Mouse (Mus musculus) monocyte, adult 5-6 weeks (primary cell): Measurements from ENCODE around the gene Kdelc1. TPM values are rescaled to one million over a fixed set of nuclear protein-coding genes. Genes with fewer than 3 reads are reported as not detected.
A peak's percentile ranks its signal among the peaks of the same experiment; 100 is the strongest.

Source experiments
- ATAC-seq: fragments of 153-309, 156-312 bp; replicated peaks from 2 replicates; pipeline ENCODE4 v1.8.0; 2017; ENCODE audit warnings: mild to moderate bottlenecking; ENCODE audit not compliant: low TSS enrichment, insufficient number of reproducible peaks, severe bottlenecking, poor library complexity, low FRiP score
- total RNA-seq: library from RNA; stranded (forward); fragments of 200-1000, 200-491, 200-594 nt; gene quantifications from 3 replicates; pipeline ENCODE4 v1.2.3, GENCODE M21; 2017

Gene Kdelc1
- total RNA-seq, 1 experiment from 2014 or later: 3.8 TPM

- ATAC-seq: peak; percentile 73
Measured at GRCm38 (mm10) chr1:44101448-44102225, 17.0 kb downstream of the Kdelc1 start.

DNA sequence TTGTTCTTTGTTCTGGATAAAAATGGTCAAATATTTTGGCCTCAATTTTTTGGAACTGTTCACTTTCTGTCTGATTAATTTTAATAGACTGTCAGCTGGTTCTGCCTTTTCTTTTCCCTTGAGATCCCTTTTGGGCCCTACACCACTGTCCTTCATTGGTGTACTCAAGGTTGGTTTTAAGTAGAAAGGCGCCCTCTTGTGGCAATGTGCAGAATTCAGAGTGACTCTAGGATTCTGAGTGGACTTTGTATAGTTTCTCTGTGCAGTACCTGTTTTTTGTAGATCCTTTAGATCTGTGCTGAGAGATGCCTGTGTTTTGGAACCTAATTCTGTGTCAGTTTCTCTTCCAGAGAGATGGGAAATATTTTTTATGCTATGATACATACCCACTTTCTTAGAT is 54.0 kb downstream of the Kdelc1 start:
- ATAC-seq: no peak; the same call in 1 of the 2 replicates

DNA sequence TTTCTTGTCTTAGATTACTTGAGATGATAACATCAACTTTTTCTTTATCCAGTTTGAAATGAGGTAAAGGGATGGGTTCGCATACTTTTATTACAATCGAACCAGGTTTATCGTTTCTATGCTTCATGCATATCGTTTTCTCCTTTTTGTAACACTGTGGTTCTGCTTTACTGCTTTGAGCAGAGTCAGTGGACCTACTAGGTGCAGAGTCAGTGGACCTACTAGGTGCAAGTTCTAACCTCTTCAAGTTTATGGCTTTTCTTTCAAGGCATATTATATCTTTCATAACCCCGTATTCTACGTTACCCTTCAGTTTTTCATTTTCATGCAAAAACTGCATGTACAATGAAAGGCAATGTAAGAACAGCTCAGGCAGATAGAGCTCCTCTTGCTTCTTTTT is 55.2 kb downstream of the Kdelc1 start:
- no peak for ATAC-seq

GRCm38 (mm10) chr1:44061836-44062235 is 56.8 kb downstream of the Kdelc1 start, which contains the start of gene Gm8251:
Gm8251 (minus strand) TSS chr1:44061936.
- ATAC-seq: no peak

GRCm38 (mm10) chr1:44057805-44058204 is 60.8 kb downstream of the Kdelc1 start:
- no peak for ATAC-seq

Other genes with a start within 250 kb of the Kdelc1 start
- gene Tpp2, start 185.2 kb downstream of the Kdelc1 start, total RNA-seq: 149 to 236 TPM (median 155 TPM) in 3 replicates
- gene Mettl21c, start 98.8 kb downstream of the Kdelc1 start, total RNA-seq: 0.21 to 0.38 TPM in 2 of 3 replicates, not detected in the other
- 0.67 to 0.96 TPM (median 0.78 TPM) in 3 replicates for gene Gm8251, start 56.9 kb downstream of the Kdelc1 start, total RNA-seq
- gene Tex30, start 16.4 kb downstream of the Kdelc1 start, total RNA-seq: 18.2 to 32.9 TPM (median 24.2 TPM) in 3 replicates
- gene Bivm, start 149 bp upstream of the Kdelc1 start, total RNA-seq: 2.3 to 8.3 TPM (median 3.6 TPM) in 3 replicates
- 17.3 to 22.4 TPM (median 21.6 TPM) in 3 replicates for gene Ercc5, start 28.9 kb upstream of the Kdelc1 start, total RNA-seq
- gene Mettl21e, start 100.2 kb upstream of the Kdelc1 start, total RNA-seq: not detected in 3 replicates